Mouse (Mus musculus) spleen, adult 2 months (tissue): ENCODE data around the gene Slc25a34.

Source experiments
- CTCF ChIP-seq: fragments of 200-500 bp; IDR thresholded peaks from 2 replicates; pipeline ENCODE4 v1.5.1; 2011; ENCODE audit warnings: mild to moderate bottlenecking, inconsistent platforms; ENCODE audit not compliant: insufficient read depth, insufficient read length, insufficient replicate concordance; ENCODE audit errors: extremely low read depth
- POLR2A ChIP-seq: fragments of 200-500 bp; IDR thresholded peaks from 2 replicates; pipeline ENCODE4 v1.6.1; 2011; ENCODE audit warnings: low read depth, low read length, inconsistent platforms

- TF ChIP-seq CTCF: no peak
- no peak for TF ChIP-seq POLR2A
These were observed at the start of gene Slc25a34 for GRCm38 (mm10) chr4:141623666-141624065.
